Mouse (Mus musculus) embryonic fibroblast, embryonic 13.5 days (primary cell): ENCODE data around the gene Pcgf2.

Experiments
- CTCF ChIP-seq: IDR thresholded peaks from 2 replicates; pipeline ENCODE4 v1.5.1; 2011; ENCODE audit warnings: mild to moderate bottlenecking, control low read depth, low read length, moderate library complexity, borderline replicate concordance; ENCODE audit not compliant: insufficient read depth
- POLR2A ChIP-seq: IDR thresholded peaks from 2 replicates; pipeline ENCODE4 v1.6.1; 2011; ENCODE audit warnings: low read depth, mild to moderate bottlenecking, control low read depth, low read length, moderate library complexity

DNA sequence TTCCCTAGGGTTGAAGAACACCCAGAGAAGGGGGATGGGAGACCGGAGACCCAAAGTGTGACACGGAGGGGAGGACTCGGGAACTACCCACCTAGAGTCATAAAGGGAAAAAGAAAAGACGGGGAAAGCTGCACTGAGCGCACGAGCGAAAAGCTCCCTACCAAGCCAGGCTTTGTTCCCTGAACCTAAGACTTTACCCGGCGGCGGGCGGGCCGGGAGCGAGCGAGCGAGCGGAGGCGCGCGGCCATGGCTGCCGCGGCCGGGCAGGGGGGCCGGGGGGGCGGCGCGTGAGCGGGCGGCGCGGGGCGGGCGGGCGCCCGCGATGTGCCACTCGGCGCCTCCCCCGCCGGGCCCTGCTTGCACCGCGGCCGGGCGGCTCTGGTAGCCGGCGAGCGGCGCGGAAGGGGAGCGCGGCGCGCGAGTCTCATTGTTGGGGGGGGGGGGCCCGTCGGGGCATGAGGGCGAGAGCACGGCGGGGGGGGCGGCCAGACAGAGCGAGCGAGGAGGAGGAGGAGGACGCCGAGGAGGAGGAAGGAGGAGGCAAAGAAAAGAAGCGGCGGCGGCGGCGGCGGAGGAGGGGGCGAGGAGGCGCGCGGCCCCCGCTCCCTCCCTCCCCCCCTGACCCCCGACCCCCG, 37.3 kb downstream of the Pcgf2 start, which contains the start of gene Mllt6:
- TF ChIP-seq POLR2A (0 out of 2 replicates have a peak, but pooled peaks have one; percentile 25), CTCF (no peak)
